Mouse (Mus musculus) liver, postnatal 0 days (tissue): ENCODE measurements around the gene Gm10490.

Experiments used
- CTCF ChIP-seq: sonication (generic); IDR thresholded peaks from 2 replicates; pipeline ENCODE4 v1.5.1; 2016; ENCODE audit warnings: antibody characterized with exemption, low read depth
- EP300 ChIP-seq: IDR thresholded peaks from 2 replicates; pipeline ENCODE4 v1.6.1; 2016; ENCODE audit warnings: antibody characterized with exemption, low read depth, mild to moderate bottlenecking

DNA sequence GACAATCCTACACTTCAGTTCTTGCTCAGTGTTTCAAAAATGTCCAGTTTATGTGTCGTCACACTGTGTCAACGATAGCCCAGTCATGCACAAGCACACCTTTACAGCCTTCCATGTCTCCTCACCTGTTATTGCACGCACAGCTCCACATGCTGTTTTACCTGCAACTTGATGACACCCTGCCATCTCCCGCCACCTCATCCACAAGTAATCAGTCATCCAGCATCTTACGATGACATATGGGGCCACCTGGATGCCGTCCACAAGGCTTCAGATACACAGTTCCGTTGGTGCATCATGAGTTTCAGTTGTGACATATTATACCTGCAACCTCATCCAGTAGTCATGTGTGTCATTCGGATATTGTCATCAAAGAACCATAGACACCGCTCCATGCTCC is 49.5 kb downstream of the Gm10490 start:
- TF ChIP-seq CTCF = no peak
- TF ChIP-seq EP300 = no peak
